Mouse (Mus musculus) right cerebral cortex, adult 2 months (tissue): ENCODE measurements at regions not wholly inside any gene's neighbourhood (a gene's known extent, or its start where the extent isn't known, plus 50 kb on each side); places are given as distances from the start of the nearest gene placed in this dataset.

Experiments
- DNase-seq, 2 experiments: peaks; one replicate each; pipeline ENCODE4 v3.0.0; 2021 to 2022; ENCODE audit warnings: low spot score in 2 of 2

DNA sequence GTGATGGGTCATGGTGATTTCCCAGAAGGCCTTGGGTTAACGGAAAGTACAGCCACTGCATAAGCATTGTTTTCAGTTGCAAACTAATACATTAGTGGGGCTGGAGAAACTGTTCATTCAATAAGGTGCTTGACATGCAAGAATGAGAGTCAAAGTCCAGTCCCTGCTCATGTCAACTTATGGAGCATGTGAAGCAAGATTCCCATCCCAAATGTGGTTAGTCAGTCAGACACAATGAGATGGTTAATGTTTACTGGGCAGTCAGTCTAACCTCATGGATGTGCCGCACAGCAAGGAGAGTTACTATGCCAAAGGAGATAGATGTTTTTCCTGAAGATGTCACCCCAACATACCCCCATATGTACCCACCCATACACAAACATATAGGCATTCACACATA lies 993.8 kb upstream of the Jmjd1c start:
- no peak for DNase-seq

DNA sequence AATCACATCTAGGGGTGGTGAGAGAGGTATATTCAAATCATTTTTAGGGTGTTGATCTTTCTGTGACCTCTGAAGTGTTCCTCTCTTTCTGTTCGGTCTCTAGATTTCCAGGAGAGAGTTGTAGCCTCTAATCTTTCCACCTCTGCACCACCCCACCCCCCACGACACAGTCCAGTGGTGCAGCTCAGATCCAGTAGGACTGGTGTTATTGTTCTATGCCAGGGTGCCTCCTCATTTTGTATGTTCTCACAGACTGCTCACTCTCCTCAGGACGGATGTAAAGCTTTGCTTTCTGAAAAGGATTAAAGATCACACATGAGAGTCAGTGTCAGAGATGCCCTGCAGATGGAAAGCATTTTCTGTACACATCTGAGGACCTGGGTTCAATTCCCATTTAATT lies 964.6 kb upstream of the Jmjd1c start:
- no peak for DNase-seq

DNA sequence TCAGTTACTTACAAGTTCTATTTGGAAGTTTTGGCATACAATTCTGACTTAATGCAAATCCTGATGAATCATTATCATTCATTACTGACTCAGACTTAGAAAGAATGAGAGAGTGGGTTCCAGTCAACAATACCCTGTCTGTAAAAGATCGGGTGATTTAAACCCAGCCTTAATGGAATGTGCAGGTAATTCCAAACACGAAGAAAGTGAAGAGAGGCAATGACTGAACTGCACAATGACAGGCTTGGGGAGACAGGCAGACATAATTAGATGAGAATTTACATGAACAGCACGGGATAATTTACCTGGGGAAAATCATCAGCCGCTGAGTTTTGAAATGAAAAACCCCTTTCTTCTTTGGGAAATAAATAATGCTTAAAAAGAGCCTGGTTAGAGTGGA lies 963.9 kb upstream of the Jmjd1c start:
- DNase-seq: no peak

DNA sequence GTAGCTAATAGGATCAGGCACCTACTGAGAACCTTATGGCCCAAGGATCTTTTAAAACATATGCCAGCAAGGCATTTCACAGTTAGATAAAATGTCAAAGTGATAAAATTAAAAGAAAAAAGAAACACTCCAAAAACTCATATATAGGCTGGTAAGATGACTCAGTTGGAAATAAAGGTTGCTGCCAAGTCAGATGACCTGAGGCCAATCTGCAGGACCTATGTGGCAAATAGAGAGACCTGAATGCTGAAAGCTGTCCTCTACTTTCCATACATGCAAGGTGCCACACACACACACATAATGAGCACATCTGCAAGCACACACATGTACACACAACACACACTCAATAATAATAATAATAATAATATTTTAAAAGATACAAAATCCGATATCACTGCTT lies 953.5 kb upstream of the Jmjd1c start:
- no peak for DNase-seq

DNA sequence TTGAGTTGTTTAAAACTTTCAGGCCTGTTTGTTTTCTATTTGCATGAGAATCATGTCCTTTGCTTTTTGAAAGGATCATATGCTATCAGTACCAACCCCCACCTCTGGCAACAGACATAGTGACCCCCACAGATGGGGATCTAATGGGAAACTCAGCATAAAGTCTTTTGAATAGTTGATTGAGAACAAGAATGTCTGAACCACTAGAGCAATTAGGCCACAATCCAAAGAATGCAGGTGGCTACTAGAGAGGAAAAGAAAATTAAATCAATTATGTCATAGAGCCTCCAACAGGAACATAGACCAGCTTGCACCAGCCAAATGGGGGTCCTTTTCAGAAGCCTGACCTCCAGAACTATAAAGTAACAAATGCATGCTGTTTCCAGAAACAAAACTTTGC lies 953.0 kb upstream of the Jmjd1c start:
- no peak for DNase-seq

DNA sequence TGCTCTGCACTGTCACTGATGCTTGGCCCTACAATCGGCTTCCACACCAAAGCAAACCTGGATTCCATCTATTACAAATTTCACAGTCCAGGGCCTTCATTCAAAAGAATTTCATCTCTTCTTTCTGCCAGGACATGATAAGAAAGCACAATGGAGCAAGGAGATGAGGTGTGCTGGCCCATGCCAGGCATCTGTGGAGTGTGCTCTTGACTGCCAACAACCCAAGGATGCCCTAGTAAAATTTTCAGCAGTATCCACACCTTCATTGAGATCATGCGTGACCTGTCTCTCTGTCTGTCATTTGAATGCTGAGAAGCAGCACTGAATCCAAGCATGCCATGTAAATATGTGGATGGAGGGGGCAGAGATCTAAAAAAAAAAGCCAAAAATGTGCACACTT lies 945.0 kb upstream of the Jmjd1c start:
- no peak for DNase-seq

DNA sequence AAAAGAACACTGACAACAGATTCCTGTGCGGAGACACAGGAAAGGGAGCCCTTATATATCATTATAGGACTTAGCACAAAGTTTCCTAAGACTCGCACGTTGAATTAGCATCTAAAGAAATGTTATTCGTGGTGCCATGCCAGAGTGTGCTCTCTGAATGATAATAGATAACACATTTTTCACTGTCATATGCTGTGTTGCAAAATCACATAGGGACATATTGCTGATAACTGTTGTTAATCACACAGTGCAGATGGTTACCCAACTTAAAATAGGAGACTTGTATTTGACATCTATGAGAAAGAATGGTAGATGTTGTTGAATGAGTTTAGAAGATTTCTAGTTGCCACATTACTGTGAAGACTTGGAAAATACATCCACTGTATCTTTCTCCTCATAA lies 943.1 kb upstream of the Jmjd1c start:
- DNase-seq: no peak

DNA sequence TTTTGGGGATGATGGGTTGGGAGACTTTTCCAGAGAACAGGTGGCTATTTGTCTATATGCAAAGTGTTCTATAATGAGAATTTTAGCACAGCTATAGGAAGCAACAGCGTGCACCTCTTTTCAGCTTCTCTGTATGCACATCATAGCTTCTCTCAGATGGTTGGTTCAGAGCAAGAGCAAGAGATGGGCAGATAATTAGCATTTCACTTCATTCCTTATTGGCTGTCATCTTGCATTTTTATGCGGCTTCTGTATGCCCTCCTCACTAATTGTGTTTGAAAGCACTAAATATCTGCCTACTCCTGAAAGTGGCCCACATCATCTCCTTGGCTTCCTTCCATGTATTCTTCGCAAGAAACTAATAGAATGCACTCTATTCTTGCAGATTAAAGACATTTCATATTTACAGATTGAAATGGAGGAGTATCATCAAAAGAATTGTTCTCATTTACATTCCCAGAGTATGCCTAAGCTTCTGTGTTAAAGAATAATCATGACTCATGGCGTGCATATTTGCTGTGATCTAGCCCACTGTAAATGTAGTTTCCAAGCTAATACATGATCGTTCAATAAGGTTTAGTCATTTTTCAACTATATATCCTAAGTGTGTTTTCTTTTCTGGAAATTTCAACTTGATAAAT lies 934.9 kb upstream of the Jmjd1c start:
- DNase-seq: no peak

DNA sequence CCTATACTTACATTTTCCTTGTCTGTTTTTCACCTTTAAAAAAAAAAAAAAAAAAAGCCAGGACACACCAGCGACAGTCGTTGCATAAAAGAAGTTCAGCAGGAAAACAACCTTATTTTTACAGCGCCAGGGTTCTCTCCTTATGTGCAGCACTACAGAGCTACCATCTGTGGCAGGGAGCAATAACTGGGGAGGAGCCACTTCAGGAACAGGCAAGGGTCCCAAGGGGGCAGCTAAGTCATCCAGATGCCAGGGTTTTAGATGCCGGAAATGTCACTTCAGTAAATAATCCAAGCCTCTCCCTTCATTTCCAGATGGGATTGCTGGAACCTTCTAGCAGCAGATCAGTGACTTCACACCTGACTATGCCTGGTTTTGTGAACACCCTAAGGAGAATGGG lies 923.1 kb upstream of the Jmjd1c start:
- no peak for DNase-seq

DNA sequence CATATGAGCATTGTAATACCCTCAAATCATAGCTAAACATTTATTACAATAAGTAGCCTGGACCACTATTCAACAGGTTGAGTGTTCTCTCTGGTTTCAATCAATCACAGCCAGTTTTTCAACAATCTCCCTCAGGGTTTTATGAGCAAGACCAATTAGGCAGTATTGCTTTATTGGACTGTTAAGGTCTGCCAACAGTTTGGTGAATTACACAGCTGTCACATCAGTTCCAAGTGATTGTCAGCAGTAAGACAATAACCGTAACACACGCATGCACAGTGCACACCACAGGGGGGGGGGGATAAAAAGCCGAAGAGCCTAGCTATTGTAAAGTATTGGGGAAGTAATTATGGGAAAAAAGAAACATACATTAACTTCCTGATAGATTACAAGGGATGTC lies 918.6 kb upstream of the Jmjd1c start:
- no peak for DNase-seq

DNA sequence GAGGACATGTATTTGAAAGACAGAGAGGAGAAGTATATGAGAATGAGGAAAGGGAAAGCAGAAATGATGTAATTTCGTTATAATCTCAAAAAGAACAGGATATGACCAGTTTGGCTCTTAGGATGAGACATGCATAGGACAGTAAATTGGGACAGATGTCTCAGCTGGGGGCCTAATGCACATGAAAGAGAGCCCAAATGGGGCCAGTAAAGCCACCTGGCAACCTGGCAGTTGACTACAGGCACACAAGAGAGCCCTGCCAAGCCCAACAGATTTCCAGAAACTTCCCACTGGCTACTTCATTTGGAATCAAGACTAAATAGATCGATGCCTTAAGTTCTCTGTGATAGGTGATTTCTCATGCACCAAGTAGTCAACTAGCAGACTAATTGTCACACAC lies 914.7 kb upstream of the Jmjd1c start:
- DNase-seq: no peak

DNA sequence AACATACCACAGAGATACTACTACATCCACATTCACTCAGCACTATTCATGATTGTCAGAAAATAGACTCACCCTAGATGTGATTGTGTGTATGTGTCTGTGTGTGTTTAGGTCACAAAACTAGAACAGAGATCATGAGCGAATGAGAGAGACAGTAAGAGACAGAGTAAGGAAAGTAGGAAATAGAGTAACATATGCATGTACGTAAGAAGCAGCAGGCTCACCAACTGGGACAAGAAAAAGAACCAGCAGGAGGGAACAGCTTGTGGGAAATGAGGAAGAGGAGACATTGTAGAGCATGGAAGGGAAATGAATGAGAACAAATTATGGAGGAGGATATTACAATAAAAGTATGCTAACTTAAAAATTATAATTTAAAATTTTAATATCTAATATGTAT lies 912.9 kb upstream of the Jmjd1c start:
- DNase-seq: no peak

DNA sequence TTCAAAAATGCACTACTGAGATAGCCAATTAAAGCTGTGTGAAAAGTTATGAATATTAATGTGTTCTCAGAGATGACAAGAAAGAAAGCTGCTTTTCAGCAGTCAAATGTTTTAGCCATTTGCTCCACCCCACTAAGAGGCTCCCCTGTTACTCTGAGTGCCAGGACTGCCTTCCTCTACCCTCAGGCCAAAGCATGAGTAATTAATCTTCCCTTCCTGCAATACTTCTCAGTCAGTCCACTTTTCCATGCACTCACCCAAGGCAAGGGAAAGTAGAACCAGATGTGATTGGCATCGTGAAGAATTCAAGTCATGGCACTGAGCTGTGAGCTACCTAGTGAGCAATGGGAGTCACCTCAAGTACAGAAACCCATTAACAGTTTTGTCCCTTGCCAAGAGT lies 908.9 kb upstream of the Jmjd1c start:
- DNase-seq: no peak

DNA sequence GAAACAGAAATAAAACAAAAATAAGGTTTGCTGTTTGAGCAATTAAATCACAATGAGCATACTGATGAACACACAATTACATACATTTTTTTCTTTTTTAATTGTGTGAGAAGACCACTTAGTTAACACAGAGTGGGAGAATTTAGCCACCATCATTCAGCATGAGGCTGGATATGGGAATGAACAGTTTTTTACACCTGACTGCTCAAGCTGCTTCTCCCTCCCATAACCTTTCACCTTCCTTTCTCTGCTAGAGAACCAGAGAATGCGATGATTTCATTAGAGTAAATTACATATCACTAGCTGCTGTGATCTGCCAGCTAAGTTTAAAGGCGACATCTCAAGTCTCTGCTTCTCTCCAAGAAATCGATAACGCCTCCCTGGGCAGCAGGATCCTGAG lies 894.8 kb upstream of the Jmjd1c start:
- no peak for DNase-seq

DNA sequence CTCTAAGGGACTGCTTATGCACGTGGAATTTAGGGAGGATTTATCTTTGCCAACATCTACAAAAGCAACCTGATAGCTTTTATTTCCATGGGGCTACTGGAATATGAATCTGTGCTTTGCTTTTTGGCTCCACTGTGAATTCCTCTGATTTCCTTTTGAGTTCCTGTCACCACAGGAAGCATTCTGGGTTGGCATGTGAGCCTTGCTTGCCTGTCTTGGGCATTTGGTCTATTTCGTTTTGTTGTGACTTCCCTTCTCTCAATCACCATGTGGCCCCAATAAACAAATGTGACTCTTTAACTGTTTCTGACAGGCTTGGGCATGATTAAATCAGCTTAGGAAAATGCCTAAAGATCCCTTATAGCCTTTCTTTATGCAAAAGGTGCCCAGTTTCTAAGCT lies 867.8 kb upstream of the Jmjd1c start:
- DNase-seq: no peak

DNA sequence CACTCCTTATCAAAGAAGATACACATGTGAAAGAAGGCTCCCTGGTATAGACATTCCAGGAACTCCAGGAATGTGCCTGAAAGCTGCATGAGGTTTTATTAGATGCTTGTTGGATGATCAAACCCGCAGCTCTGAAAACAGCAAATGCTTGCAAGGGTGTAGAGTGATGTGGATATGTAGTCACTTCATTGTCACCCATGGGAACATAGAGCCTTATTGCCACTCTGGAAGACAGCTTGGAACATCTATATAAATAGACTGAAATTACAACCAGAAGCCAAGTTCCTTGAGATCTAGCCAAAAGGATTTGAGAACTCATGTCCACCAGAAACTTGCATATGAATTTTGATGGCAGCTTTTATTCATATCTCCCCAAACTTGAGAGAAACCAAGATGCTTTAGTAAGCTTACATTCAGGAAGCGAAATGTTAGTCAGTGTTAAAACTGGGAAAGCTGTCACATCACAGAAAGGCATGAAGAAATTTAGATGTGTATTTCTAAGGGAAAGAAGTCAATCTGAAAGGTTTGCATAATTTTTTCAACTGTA lies 861.5 kb upstream of the Jmjd1c start:
- no peak for DNase-seq

DNA sequence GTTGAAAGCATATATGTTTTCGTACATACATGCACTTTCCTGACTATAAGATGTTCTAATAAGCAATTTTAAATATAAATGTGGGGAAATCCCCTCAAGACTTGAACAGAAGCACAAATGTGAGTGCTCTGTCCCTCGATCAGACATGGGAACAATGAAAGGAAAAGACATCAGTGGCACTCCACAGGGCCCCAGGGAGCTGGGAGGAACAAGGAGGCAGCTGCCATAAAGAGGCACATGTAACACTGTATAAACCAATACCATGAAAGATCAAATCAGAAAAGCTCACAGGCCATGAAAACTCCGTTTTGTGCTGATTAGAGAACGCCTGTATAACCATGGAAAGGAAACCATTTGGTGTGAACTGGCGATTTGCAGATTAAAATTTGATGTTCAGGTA lies 839.5 kb upstream of the Jmjd1c start:
- no peak for DNase-seq

DNA sequence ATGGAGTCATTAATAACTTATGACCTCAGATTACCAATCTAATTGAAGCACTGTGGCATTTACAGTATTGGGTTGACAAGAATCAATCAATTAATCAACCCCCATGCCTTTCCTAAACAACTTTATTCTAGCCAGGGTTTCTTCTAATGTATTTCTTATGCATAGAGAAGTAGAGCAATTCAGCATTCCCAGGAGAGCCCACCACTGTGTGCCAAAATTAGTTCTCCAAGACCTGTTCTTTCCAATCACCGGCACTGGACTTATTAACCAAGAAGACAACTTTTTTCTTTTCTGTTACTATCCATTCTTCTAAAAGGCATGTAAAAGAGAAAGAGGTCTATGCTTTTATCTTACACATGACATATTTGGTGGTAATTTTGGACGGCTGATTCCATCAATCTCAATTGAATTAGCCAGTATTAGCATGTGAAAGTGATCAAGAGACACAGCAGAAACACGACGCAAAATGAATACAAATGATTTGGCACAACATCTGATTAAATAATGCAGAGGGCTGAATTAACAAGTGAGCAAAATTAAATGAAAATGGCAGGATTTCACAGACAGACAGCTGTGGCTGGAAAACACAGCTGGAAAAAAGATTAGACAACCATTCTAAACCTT lies 825.2 kb upstream of the Jmjd1c start:
- no peak for DNase-seq

DNA sequence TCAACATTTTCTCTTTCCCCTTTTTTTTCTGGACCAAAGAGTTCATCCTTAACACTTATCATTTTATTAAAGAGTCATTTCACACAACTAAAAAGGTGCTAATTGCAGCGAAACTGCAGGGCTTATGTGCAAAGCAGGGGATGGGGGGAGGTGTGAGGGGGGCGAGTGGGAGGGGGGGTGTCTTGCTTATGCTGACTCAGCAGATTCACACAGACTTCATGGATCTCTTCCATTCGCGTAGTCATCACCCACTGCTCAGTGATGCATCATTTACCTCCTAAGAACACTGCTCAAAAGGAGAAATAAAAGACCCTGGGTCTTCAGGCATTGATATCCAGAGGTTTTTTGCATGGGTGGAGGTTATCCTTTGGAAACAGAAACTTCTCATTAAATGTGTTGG lies 800.3 kb upstream of the Jmjd1c start:
- DNase-seq: no peak

DNA sequence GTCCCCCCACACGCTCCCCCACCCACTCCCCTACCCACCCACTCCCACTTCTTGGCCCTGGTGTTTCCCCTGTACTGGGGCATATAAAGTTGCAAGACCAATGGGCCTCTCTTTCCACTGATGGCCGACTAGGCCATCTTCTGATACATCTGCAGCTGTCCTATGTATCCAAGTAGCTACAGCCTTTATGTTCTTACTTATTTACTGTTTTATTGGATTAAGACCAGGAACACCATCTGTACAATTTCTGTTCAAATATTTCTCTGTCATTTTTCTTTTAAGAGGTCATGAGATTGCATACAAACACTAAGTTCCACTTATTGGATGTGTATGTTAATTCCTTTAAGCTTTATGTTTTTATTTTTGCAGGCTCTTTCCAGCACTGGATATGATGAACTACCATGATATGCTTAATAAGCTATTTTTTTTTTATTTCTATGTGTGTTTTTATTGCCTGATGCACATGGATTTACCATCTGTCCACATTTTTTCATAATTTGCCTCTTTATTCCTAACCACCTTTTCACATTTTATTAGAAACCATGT lies 792.6 kb upstream of the Jmjd1c start:
- no peak for DNase-seq

DNA sequence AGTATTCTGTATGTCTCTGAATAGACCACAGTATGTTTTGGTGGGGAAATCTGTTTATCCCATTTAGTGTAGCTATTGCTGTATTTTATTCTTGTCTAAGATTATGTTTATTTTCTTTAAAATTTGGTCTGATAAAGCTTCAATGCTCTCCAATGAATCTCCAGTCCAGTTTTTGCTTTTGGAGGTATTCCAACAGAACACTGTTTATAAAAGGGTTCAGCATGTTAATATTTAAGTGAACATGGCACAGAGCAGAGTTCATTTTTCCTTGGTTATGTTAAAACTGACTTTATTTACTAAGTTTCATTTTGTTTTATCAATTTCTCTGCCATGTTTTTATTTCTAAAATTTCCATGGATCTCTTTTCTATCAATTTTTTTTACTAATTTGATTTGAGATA lies 791.0 kb upstream of the Jmjd1c start:
- DNase-seq: no peak

DNA sequence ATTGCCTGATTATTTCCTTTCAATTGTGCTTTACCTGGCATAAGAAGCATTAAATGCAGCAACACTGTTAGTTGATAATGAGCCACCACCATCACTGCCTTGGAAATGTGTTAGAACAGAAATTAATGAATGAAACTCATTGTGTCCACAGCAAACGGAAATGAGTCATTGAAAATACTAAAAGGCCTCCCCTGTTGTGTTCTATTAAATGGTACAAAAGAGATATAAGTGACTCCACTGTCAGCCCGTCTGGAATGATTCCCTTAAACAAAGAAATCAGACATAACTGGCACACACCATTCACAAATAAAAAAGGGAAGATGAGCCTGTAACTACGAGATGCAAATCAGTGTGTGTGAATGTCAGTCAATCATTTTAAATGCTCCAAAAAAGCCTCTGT lies 764.8 kb upstream of the Jmjd1c start:
- DNase-seq: no peak

DNA sequence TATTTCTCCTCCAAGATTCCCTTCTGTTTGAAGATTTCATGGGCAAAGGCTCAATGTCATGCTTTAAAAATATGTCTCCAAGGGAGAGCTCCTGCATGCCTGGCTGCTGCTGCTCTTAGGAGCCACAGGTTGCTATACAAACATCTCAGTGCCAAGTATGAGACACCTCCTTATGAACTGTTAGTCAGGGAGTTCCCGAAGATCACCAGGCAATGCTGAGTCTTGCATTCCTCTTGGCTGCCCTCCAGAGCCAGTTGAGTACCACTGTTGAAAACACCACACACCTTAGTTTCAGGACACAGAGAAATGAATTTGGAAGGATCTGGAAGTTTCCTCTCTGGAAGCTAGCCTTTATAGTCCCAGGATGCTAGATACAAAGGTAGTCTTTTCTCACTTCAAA lies 757.9 kb upstream of the Jmjd1c start:
- DNase-seq: no peak
